Comparison of ENCODE assay signal across 9 mouse cellular contexts in genomic region chr15:25047875-25048274, GRCm38 (mm10).
DNase-seq lines count a peak whose midpoint lies in the region; ATAC-seq and TF ChIP-seq lines count a peak whose summit lies in the region.
"Had no signal": no experiment of that assay in that cellular context is flagged by ENCODE, and none has a peak within 500 bp of the region (broad histone marks: within the 10 kb centered on the region; RNA-seq: fewer than 3 reads in every experiment).

No protein-coding gene starts in this region.

- no peak for TF ChIP-seq POLR2A in cerebellum, adult 2 months (IDR thresholded peaks at IDR 0.05; ENCODE audit: borderline replicate concordance, insufficient read depth, low read length)

- peak; percentile 62 for ATAC-seq in Patski
- no peak; the same call in 1 of the 2 replicates for ATAC-seq in embryonic facial prominence, embryonic 11.5 days (replicated peaks; ENCODE audit: insufficient number of reproducible peaks, low FRiP score, low TSS enrichment, low read depth)

- no peaks in the 10 kb centered on the region for H3K36me3 ChIP-seq in embryonic facial prominence, embryonic 11.5 days (replicated peaks; ENCODE audit: control insufficient read depth, insufficient read depth, low read depth, low read length)
- H3K36me3 ChIP-seq: midbrain, embryonic 12.5 days had no signal

- POLR2A ChIA-PET in Patski (lab: Charles Lee) = no interaction called here

- CTCF ChIA-PET in Patski (lab: Charles Lee) = interaction anchor here (0.9 to 4.0 kb wide), 4 partner anchors 10 to 377 kb away, joined by 3 to 46 read pairs (median 6); partner anchors contain the start of gene Basp1

- no peak overlapping the region for H3K4me2 ChIP-seq in embryonic facial prominence, embryonic 11.5 days (ENCODE audit: low read depth, low read length)
- H3K4me2 ChIP-seq: midbrain, embryonic 12.5 days had no signal

- DNase-seq in cerebellum, adult 2 months = peak; percentile 15 to 18
- no peak for DNase-seq in cerebellum, adult 9-11 months
- DNase-seq in left cerebral cortex, postnatal 14 days (ENCODE audit: low spot score in 2 of 2) = peak; percentile 30 to 54
- no peak for DNase-seq in left cerebral cortex, adult 11 months (ENCODE audit: low spot score)
- peak; percentile 9 for DNase-seq in Patski (ENCODE audit: low read depth, low spot score)
- peak; percentile 81 for DNase-seq in embryonic facial prominence, embryonic 11.5 days (ENCODE audit: low spot score)
- DNase-seq in layer of hippocampus, postnatal 10 days (ENCODE audit: low spot score in 2 of 2) = peak; percentile 41 to 54
- DNase-seq in retina, postnatal 1 day = peak; percentile 74

- H3K9me3 ChIP-seq in embryonic facial prominence, embryonic 11.5 days (replicated peaks; ENCODE audit: control insufficient read depth, low read length) = no peaks in the 10 kb centered on the region
- H3K9me3 ChIP-seq: midbrain, embryonic 12.5 days had no signal

- H3K27ac ChIP-seq in cerebellum, adult 2 months (ENCODE audit: insufficient read depth, low read length) = no peak overlapping the region
- H3K27ac ChIP-seq in embryonic facial prominence, embryonic 11.5 days (replicated peaks; ENCODE audit: low read depth, low read length) = no peak overlapping the region
- H3K27ac ChIP-seq: midbrain, embryonic 12.5 days had no signal

- H3K4me3 ChIP-seq in cerebellum, adult 2 months (replicated peaks; ENCODE audit: insufficient read depth, low read depth, low read length) = no peak overlapping the region
- H3K4me3 ChIP-seq in embryonic facial prominence, embryonic 11.5 days (ENCODE audit: low read depth, low read length) = no peak overlapping the region
- H3K4me3 ChIP-seq: midbrain, embryonic 12.5 days had no signal

- in situ Hi-C loops in Patski (cut with MboI; ENCODE audit: low pct_unique_long_range_greater_than_20kb) = loop anchor here (5.0 to 25.0 kb wide), 3 partner anchors 369 to 689 kb away; no protein-coding TSS in a partner anchor

- intact Hi-C loops in left cerebral cortex, postnatal 14 days (cut with DNase I) = loop anchor here (5.0 kb wide), 1 partner anchor 364 kb away; the partner anchor contains the start of gene Basp1

- H3K9ac ChIP-seq in embryonic facial prominence, embryonic 11.5 days (replicated peaks; ENCODE audit: low read length) = no peak overlapping the region
- H3K9ac ChIP-seq: midbrain, embryonic 12.5 days had no signal

- no peaks in the 10 kb centered on the region; the same call in 1 of the 2 replicates for H3K27me3 ChIP-seq in cerebellum, adult 2 months (ENCODE audit: control insufficient read depth, insufficient read depth, low read length)
- H3K27me3 ChIP-seq in Patski = peaks cover 13% of the 10 kb centered on the region
- H3K27me3 ChIP-seq in embryonic facial prominence, embryonic 11.5 days (ENCODE audit: control insufficient read depth, insufficient read depth, low read length) = no peaks in the 10 kb centered on the region
- H3K27me3 ChIP-seq: midbrain, embryonic 12.5 days had no signal

- WGBS in cerebellum, adult 2 months = 40% methylated on average over 1 of the region's 1 CpGs
- 30% methylated on average over 1 of the region's 1 CpGs for WGBS in embryonic facial prominence, embryonic 11.5 days

- peak; percentile 25; the same call in 1 of the 2 replicates for TF ChIP-seq CTCF in cerebellum, adult 2 months (IDR thresholded peaks at IDR 0.05; ENCODE audit: borderline replicate concordance, insufficient read depth, low read depth, low read length)
- TF ChIP-seq CTCF in Patski (IDR thresholded peaks at IDR 0.05) = peak; percentile 71

- no peaks in the 10 kb centered on the region for H3K4me1 ChIP-seq in cerebellum, adult 2 months (ENCODE audit: control insufficient read depth, insufficient read depth, low read length)
- no peaks in the 10 kb centered on the region for H3K4me1 ChIP-seq in embryonic facial prominence, embryonic 11.5 days (ENCODE audit: control insufficient read depth, insufficient read depth, low read length)

Comparison
In these comparisons a context has a peak if more than half of its experiments do, and no peak if none do; other contexts are left out.
1. DNase-seq: peak in cerebellum, adult 2 months (2 of 2), left cerebral cortex, postnatal 14 days (2 of 2), Patski (single experiment), embryonic facial prominence, embryonic 11.5 days (single experiment), layer of hippocampus, postnatal 10 days (2 of 2) and retina, postnatal 1 day (single experiment); none in cerebellum, adult 9-11 months (single experiment) and left cerebral cortex, adult 11 months (single experiment).